Mouse (Mus musculus): ENCODE data around the gene Gm28035. TPM values are rescaled to one million over a fixed set of nuclear protein-coding genes. Genes with fewer than 3 reads are reported as not detected.

The Gm28035 gene
- 0.40 TPM for polyA plus RNA-seq (2014; fragmentation: Illumina TruSeq; extraction: RNeasy Lipid Tissue Mini Kit (QIAGEN cat#74804); ENCODE audit: insufficient read depth, low read depth, low replicate concordance)

GRCm38 (mm10) chr2:30240267-30240666 lies at the start of gene Gm28035:
TSS of gene Gm28035 (plus strand) at chr2:30240567.

DNA sequence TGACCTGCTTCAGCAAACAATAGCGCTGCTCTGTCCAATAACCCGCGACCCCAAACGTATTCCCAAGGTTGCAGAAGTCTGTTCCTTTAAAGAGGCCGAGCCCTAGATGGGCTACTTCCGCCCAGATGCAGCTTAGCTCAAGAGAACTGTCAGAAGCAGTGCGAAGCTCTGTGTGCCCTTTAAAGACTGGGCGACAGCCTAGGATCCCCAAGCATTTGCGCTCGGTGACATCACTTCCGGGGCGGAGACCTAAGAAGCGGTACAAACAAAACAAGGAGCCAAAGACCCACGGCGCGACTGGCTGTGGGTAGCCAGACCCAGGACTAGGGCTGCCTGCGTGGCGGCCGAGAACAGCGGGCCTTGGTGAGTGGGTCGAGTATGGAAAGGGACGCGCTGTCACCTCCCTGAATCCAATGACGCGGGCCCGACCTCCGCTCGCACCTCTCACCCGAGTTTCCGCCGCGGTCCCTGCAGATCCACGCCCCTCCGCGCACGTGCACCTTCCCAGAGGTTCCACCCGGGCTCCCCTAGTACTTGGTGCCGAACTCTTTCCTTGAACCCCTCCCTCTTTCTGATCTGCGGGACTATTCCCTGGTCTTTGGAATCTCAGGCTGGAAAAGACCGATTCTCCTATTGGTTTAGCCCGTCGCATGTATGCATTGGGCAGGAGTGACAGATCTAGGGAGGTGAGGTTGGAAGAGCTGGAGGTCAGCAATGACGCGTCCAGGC lies 34.6 kb upstream of the Gm28035 start, which contains the start of gene Kyat1:
Kyat1 (minus strand) TSS at position 219 of the 729 bp plus-strand sequence.

GRCm38 (mm10) chr2:30237199-30237880 lies 3.0 kb upstream of the Gm28035 start, which contains the start of gene Lrrc8a:
TSS of gene Lrrc8a (plus strand) at chr2:30237715.

DNA sequence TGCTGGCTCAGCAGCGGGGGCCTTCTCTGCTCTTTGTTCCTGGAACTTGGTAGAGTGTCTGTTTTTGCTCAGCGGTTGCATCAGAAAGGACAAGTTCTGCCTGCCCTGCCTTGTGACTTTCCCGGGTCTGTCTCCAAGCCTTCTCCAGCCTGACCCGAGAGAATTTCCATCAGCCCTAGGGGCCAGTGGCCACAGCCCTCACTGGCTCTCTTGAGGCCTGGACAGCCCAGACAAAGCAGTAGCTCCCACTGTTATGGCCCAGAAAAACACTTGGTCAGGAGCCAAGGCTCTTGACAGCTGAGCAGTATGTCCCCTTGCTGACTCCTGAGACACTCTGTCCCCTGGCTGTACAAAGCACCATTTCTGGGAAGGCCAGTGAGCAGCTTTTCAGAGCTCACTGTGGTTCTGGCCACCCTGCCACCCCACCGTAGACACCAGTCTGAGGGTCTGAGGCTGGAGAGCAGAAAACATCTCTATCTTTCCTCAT lies 25.4 kb downstream of the Gm28035 start, which contains the start of gene Phyhd1:
Phyhd1 (plus strand) TSS at position 437 of the 487 bp plus-strand sequence.

GRCm38 (mm10) chr2:30280743-30281142 lies 40.4 kb downstream of the Gm28035 start, which contains the start of gene Gm28038:
TSS of gene Gm28038 (plus strand) at chr2:30281043.

GRCm38 (mm10) chr2:30286192-30287026 lies 46.0 kb downstream of the Gm28035 start, which contains the start of the genes Dolk and Nup188:
TSS of gene Dolk (minus strand) at chr2:30286334.
TSS of gene Nup188 (plus strand) at chr2:30286397.

Other genes starting within 250 kb of the Gm28035 start
- 15.4 TPM for gene Wdr34, start 191.7 kb upstream of the Gm28035 start, polyA plus RNA-seq (2014; fragmentation: Illumina TruSeq; extraction: RNeasy Lipid Tissue Mini Kit (QIAGEN cat#74804); ENCODE audit: insufficient read depth, low read depth, low replicate concordance)
- 96.8 TPM for gene Set, start 183.2 kb upstream of the Gm28035 start, polyA plus RNA-seq (2014; fragmentation: Illumina TruSeq; extraction: RNeasy Lipid Tissue Mini Kit (QIAGEN cat#74804); ENCODE audit: insufficient read depth, low read depth, low replicate concordance)
- 8.9 TPM for gene Pkn3, start 162.9 kb upstream of the Gm28035 start, polyA plus RNA-seq (2014; fragmentation: Illumina TruSeq; extraction: RNeasy Lipid Tissue Mini Kit (QIAGEN cat#74804); ENCODE audit: insufficient read depth, low read depth, low replicate concordance)
- gene Zdhhc12, start 146.9 kb upstream of the Gm28035 start, polyA plus RNA-seq (2014; fragmentation: Illumina TruSeq; extraction: RNeasy Lipid Tissue Mini Kit (QIAGEN cat#74804); ENCODE audit: insufficient read depth, low read depth, low replicate concordance), result 15.1 TPM
- 9.9 TPM for gene Zer1, start 116.0 kb upstream of the Gm28035 start, polyA plus RNA-seq (2014; fragmentation: Illumina TruSeq; extraction: RNeasy Lipid Tissue Mini Kit (QIAGEN cat#74804); ENCODE audit: insufficient read depth, low read depth, low replicate concordance)
- 19.2 TPM for gene Tbc1d13, start 106.8 kb upstream of the Gm28035 start, polyA plus RNA-seq (2014; fragmentation: Illumina TruSeq; extraction: RNeasy Lipid Tissue Mini Kit (QIAGEN cat#74804); ENCODE audit: insufficient read depth, low read depth, low replicate concordance)
- gene Endog, start 69.1 kb upstream of the Gm28035 start, polyA plus RNA-seq (2014; fragmentation: Illumina TruSeq; extraction: RNeasy Lipid Tissue Mini Kit (QIAGEN cat#74804); ENCODE audit: insufficient read depth, low read depth, low replicate concordance), result 20.2 TPM
- 13.8 TPM for gene Spout1, start 62.1 kb upstream of the Gm28035 start, polyA plus RNA-seq (2014; fragmentation: Illumina TruSeq; extraction: RNeasy Lipid Tissue Mini Kit (QIAGEN cat#74804); ENCODE audit: insufficient read depth, low read depth, low replicate concordance)
- gene Kyat1, start 34.7 kb upstream of the Gm28035 start, polyA plus RNA-seq (2014; fragmentation: Illumina TruSeq; extraction: RNeasy Lipid Tissue Mini Kit (QIAGEN cat#74804); ENCODE audit: insufficient read depth, low read depth, low replicate concordance), result 11.1 TPM
- gene Lrrc8a, start 2.9 kb upstream of the Gm28035 start, polyA plus RNA-seq (2014; fragmentation: Illumina TruSeq; extraction: RNeasy Lipid Tissue Mini Kit (QIAGEN cat#74804); ENCODE audit: insufficient read depth, low read depth, low replicate concordance), result 16.7 TPM
- gene Phyhd1, start 25.6 kb downstream of the Gm28035 start, polyA plus RNA-seq (2014; fragmentation: Illumina TruSeq; extraction: RNeasy Lipid Tissue Mini Kit (QIAGEN cat#74804); ENCODE audit: insufficient read depth, low read depth, low replicate concordance), result 16.4 TPM
- not detected for gene Gm28038, start 40.5 kb downstream of the Gm28035 start, polyA plus RNA-seq (2014; fragmentation: Illumina TruSeq; extraction: RNeasy Lipid Tissue Mini Kit (QIAGEN cat#74804); ENCODE audit: insufficient read depth, low read depth, low replicate concordance)
- gene Dolk, start 45.8 kb downstream of the Gm28035 start, polyA plus RNA-seq (2014; fragmentation: Illumina TruSeq; extraction: RNeasy Lipid Tissue Mini Kit (QIAGEN cat#74804); ENCODE audit: insufficient read depth, low read depth, low replicate concordance), result 11.8 TPM
- 7.2 TPM for gene Nup188, start 45.8 kb downstream of the Gm28035 start, polyA plus RNA-seq (2014; fragmentation: Illumina TruSeq; extraction: RNeasy Lipid Tissue Mini Kit (QIAGEN cat#74804); ENCODE audit: insufficient read depth, low read depth, low replicate concordance)
- gene Sh3glb2, start 118.8 kb downstream of the Gm28035 start, polyA plus RNA-seq (2014; fragmentation: Illumina TruSeq; extraction: RNeasy Lipid Tissue Mini Kit (QIAGEN cat#74804); ENCODE audit: insufficient read depth, low read depth, low replicate concordance), result 41.3 TPM
- 11.2 TPM for gene Miga2, start 123.7 kb downstream of the Gm28035 start, polyA plus RNA-seq (2014; fragmentation: Illumina TruSeq; extraction: RNeasy Lipid Tissue Mini Kit (QIAGEN cat#74804); ENCODE audit: insufficient read depth, low read depth, low replicate concordance)
- 10.8 TPM for gene Dolpp1, start 151.7 kb downstream of the Gm28035 start, polyA plus RNA-seq (2014; fragmentation: Illumina TruSeq; extraction: RNeasy Lipid Tissue Mini Kit (QIAGEN cat#74804); ENCODE audit: insufficient read depth, low read depth, low replicate concordance)
- 23.8 TPM for gene Crat, start 175.2 kb downstream of the Gm28035 start, polyA plus RNA-seq (2014; fragmentation: Illumina TruSeq; extraction: RNeasy Lipid Tissue Mini Kit (QIAGEN cat#74804); ENCODE audit: insufficient read depth, low read depth, low replicate concordance)
- 94.8 TPM for gene Ptpa, start 175.5 kb downstream of the Gm28035 start, polyA plus RNA-seq (2014; fragmentation: Illumina TruSeq; extraction: RNeasy Lipid Tissue Mini Kit (QIAGEN cat#74804); ENCODE audit: insufficient read depth, low read depth, low replicate concordance)
- gene Ier5l, start 233.7 kb downstream of the Gm28035 start, polyA plus RNA-seq (2014; fragmentation: Illumina TruSeq; extraction: RNeasy Lipid Tissue Mini Kit (QIAGEN cat#74804); ENCODE audit: insufficient read depth, low read depth, low replicate concordance), result 3.5 TPM

Measured in lung, adult 10 weeks (tissue).